Mouse (Mus musculus): ENCODE data around the gene Rtp4. TPM values are rescaled to one million over a fixed set of nuclear protein-coding genes. Genes with fewer than 3 reads are reported as not detected.

Rtp4 gene
- total RNA-seq, 1 experiment: 0.22 TPM

- in situ Hi-C loops (cut with MboI; ENCODE audit: low sequenced_read_pairs in 2 of 2, unreplicated experiment in 2 of 2): no loop called here
- no peak for DNase-seq (ENCODE audit: low read depth, low spot score)
- H3K9me3 ChIP-seq (ENCODE audit: control insufficient read depth, insufficient read depth, low read depth, low read length): no peaks in the 10 kb centered on the region
- no peak overlapping the region for H3K27ac ChIP-seq (ENCODE audit: insufficient read depth, low read depth, low read length, poor library complexity, severe bottlenecking)
- no peaks in the 10 kb centered on the region for H3K36me3 ChIP-seq (ENCODE audit: control insufficient read depth, insufficient read depth, low read length, poor library complexity, severe bottlenecking)
- TF ChIP-seq MAFK (IDR thresholded peaks at IDR 0.05; ENCODE audit: insufficient read depth, low read depth, low read length): no peak
- no peak for TF ChIP-seq HCFC1 (IDR thresholded peaks at IDR 0.05; ENCODE audit: borderline replicate concordance, insufficient read depth, low read length)
- TF ChIP-seq ZC3H11A (IDR thresholded peaks at IDR 0.05; ENCODE audit: borderline replicate concordance, low read depth, low read length): no peak
- TF ChIP-seq ZNF384 (IDR thresholded peaks at IDR 0.05; ENCODE audit: low read depth, low read length): no peak
- no peak for TF ChIP-seq CHD2 (IDR thresholded peaks at IDR 0.05; ENCODE audit: low read depth, low read length)
- no peak overlapping the region for H3K9ac ChIP-seq (ENCODE audit: insufficient read depth, low read depth, low read length, poor library complexity, severe bottlenecking)
- H3K4me1 ChIP-seq (ENCODE audit: control insufficient read depth in 2 of 2, insufficient read depth in 2 of 2, low read length in 2 of 2, poor library complexity in 1 of 2): no peaks in the 10 kb centered on the region
- no peak overlapping the region for H3K4me3 ChIP-seq (ENCODE audit: insufficient read depth in 1 of 2, low read depth in 1 of 2, low read length in 2 of 2, poor library complexity in 1 of 2, severe bottlenecking in 1 of 2)
These were observed 139.8 kb downstream of the Rtp4 start for GRCm38 (mm10) chr16:23659597-23660531.

Other genes with a start within 250 kb of the Rtp4 start
- not detected in 2 replicates for gene Rtp1, start 91.2 kb upstream of the Rtp4 start, total RNA-seq (2012; rRNA removed)
- gene Masp1, start 524 bp downstream of the Rtp4 start, total RNA-seq (2012; rRNA removed): 0.63 and 2.8 TPM in 2 replicates

Measured in ES-E14 (cell line).